Mouse (Mus musculus) forebrain, embryonic 13.5 days (tissue): Measurements from ENCODE around the gene Atf6b. TPM values are rescaled to one million over a fixed set of nuclear protein-coding genes. Genes with fewer than 3 reads are reported as not detected.

Source experiments
- ATAC-seq: fragments of 200-750 bp; cut with Nextera tagmentation; 2 replicates; pipeline ENCODE4 v1.8.0; 2017
- H3K27ac ChIP-seq: fragments of 300-500 bp; sonication (generic); 2 replicates; pipeline ENCODE4 v1.5.1; 2015; ENCODE audit warnings: inconsistent platforms, mild to moderate bottlenecking, moderate library complexity
- H3K27me3 ChIP-seq: fragments of 300-500 bp; sonication (generic); 2 replicates; pipeline ENCODE4 v1.6.1; 2015; ENCODE audit warnings: mild to moderate bottlenecking, inconsistent platforms
- H3K36me3 ChIP-seq: fragments of 300-500 bp; sonication (generic); 2 replicates; pipeline ENCODE4 v1.6.1; 2015; ENCODE audit warnings: mild to moderate bottlenecking, inconsistent platforms; ENCODE audit not compliant: poor library complexity, severe bottlenecking
- H3K4me1 ChIP-seq: fragments of 300-500 bp; sonication (generic); 2 replicates; pipeline ENCODE4 v1.6.1; 2015; ENCODE audit warnings: inconsistent platforms
- H3K4me2 ChIP-seq: fragments of 300-500 bp; sonication (generic); 2 replicates; pipeline ENCODE4 v1.6.1; 2015; ENCODE audit warnings: inconsistent platforms, mild to moderate bottlenecking, moderate library complexity
- H3K4me3 ChIP-seq: fragments of 300-500 bp; sonication (generic); 2 replicates; pipeline ENCODE4 v1.5.1; 2015; ENCODE audit warnings: mild to moderate bottlenecking, inconsistent platforms
- H3K9ac ChIP-seq: fragments of 300-500 bp; sonication (generic); 2 replicates; pipeline ENCODE4 v1.6.1; 2015; ENCODE audit warnings: mild to moderate bottlenecking, inconsistent platforms
- H3K9me3 ChIP-seq: fragments of 300-500 bp; sonication (generic); replicated peaks from 2 replicates; pipeline ENCODE4 v1.6.1; 2016; ENCODE audit warnings: inconsistent platforms
- WGBS: fragments of 180-500 bp; shearing (Covaris S2); methylation state at CpG from one replicate; pipeline ENCODE4 v1.1.7; 2015; 5-methylcytosine and 5-hydroxymethylcytosine counted together
- polyA plus RNA-seq: library from polyadenylated mRNA; unstranded; fragments of >200 nt; fragmentation: Nextera tagmentation; extraction: Ambion mirVana; gene quantifications from 2 replicates; pipeline ENCODE4 v1.2.1, GENCODE M21; 2015

The Atf6b gene
- polyA plus RNA-seq, 1 experiment from 2014 or later = 95.9 TPM

DNA sequence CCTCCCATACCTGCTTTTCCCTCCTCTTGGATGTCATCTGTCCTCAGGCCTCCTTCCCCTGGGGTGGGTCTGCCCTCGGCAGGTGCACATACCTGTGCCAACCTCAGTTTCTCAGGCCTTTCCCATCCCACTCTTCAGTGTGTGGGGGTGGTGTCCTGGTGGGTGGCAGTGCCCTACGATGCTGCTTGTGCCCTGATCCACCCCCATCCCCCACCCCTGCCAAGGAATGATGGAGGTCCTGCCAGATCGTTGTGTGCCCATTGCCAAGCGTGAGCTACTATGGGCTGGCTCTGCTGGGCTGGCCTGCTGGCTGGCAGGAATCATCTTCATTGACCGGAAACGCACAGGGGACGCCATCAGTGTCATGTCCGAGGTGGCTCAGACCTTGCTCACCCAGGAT is 35.9 kb upstream of the Atf6b start:
- 92% methylated on average over 8 of the region's 8 CpGs for WGBS
- H3K4me1 ChIP-seq = peaks cover 28% of the 10 kb centered on the region
- no peak overlapping the region for H3K9ac ChIP-seq
- H3K4me2 ChIP-seq = no peak overlapping the region
- no peak for ATAC-seq
- no peak overlapping the region for H3K27ac ChIP-seq
- H3K4me3 ChIP-seq = no peak overlapping the region
- no peaks in the 10 kb centered on the region for H3K9me3 ChIP-seq
- H3K27me3 ChIP-seq = no peaks in the 10 kb centered on the region
- H3K36me3 ChIP-seq = peaks cover 67% of the 10 kb centered on the region

DNA sequence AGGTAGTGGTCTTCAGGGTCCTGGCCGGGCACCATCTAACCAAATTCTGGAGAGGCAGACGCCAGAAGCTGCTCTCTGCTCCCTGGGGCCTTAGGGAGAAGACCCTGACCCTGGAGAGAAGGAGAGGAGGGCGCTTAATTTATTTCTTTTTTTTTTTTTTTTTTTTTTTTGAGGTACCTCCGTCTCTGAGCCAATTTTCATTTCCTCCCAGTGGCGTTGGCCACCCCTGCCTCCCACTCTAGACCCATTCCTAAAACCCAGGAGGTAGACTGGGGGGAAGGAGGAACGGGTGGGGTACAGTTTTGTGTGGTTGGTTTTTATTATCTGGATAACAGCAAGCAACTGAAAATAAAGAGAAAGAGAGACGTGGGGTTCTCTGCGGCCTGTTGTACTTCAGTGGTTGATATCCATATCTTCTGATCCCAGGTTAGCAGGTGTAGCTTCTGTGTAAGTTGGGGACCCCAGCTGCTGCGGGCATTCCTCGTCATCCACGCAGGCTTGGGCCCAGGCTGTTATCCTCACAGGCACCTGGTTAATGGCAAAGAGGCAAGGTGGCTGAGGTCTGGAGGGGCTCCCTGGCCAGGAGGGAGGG is 33.8 kb upstream of the Atf6b start:
- Histone ChIP-seq H3K36me3 (peaks cover 80% of the 10 kb centered on the region), H3K9me3 (no peaks in the 10 kb centered on the region), H3K27ac (no peak overlapping the region), H3K4me3 (no peak overlapping the region), H3K9ac (no peak overlapping the region), H3K27me3 (no peaks in the 10 kb centered on the region), H3K4me2 (no peak overlapping the region), H3K4me1 (peaks cover 8% of the 10 kb centered on the region)
- 88% methylated on average over 11 of the region's 11 CpGs for WGBS
- no peak for ATAC-seq

- Histone ChIP-seq H3K9me3 (no peaks in the 10 kb centered on the region), H3K4me2 (no peak overlapping the region), H3K27ac (no peak overlapping the region), H3K27me3 (no peaks in the 10 kb centered on the region), H3K9ac (no peak overlapping the region), H3K36me3 (peaks cover 80% of the 10 kb centered on the region), H3K4me3 (no peak overlapping the region), H3K4me1 (peaks cover 3% of the 10 kb centered on the region; the same call in 1 of the 2 replicates)
- WGBS = 90% methylated on average over 10 of the region's 10 CpGs
- ATAC-seq = no peak
Observed at GRCm38 (mm10) chr17:34613830-34614229, 33.1 kb upstream of the Atf6b start.

- H3K4me1 ChIP-seq = no peaks in the 10 kb centered on the region
- H3K4me3 ChIP-seq = no peak within 1 kb of the TSS
- H3K9me3 ChIP-seq = no peaks in the 10 kb centered on the region
- H3K4me2 ChIP-seq = no peak within 1 kb of the TSS
- H3K27me3 ChIP-seq = no peaks in the 10 kb centered on the region
- ATAC-seq = no peak
- WGBS = 70% methylated on average over 6 of the region's 6 CpGs
- H3K9ac ChIP-seq = no peak within 1 kb of the TSS
- peaks cover 71% of the 10 kb centered on the region for H3K36me3 ChIP-seq
- no peak within 1 kb of the TSS for H3K27ac ChIP-seq
Observed at GRCm38 (mm10) chr17:34615871-34616270, 31.1 kb upstream of the Atf6b start, which contains the start of gene Egfl8. Gene Egfl8 (minus strand): TSS chr17:34615971.

- Histone ChIP-seq H3K9ac (no peak overlapping the region), H3K4me2 (no peak overlapping the region), H3K27me3 (no peaks in the 10 kb centered on the region), H3K4me3 (no peak overlapping the region), H3K9me3 (no peaks in the 10 kb centered on the region), H3K4me1 (no peaks in the 10 kb centered on the region), H3K36me3 (peaks cover 71% of the 10 kb centered on the region), H3K27ac (no peak overlapping the region)
- ATAC-seq = peak; percentile 22; the same call in 1 of the 2 replicates
- 17% methylated on average over 6 of the region's 6 CpGs for WGBS
Observed at GRCm38 (mm10) chr17:34618999-34619398, 27.9 kb upstream of the Atf6b start.

GRCm38 (mm10) chr17:34621006-34621405 is 25.9 kb upstream of the Atf6b start:
- ATAC-seq = no peak
- no peak overlapping the region for H3K27ac ChIP-seq
- WGBS = 97% methylated on average over 8 of the region's 8 CpGs
- H3K27me3 ChIP-seq = no peaks in the 10 kb centered on the region
- peaks cover 1% of the 10 kb centered on the region for H3K4me1 ChIP-seq
- H3K9me3 ChIP-seq = no peaks in the 10 kb centered on the region
- no peak overlapping the region for H3K4me2 ChIP-seq
- no peak overlapping the region for H3K4me3 ChIP-seq
- H3K9ac ChIP-seq = no peak overlapping the region
- peaks cover 61% of the 10 kb centered on the region for H3K36me3 ChIP-seq

DNA sequence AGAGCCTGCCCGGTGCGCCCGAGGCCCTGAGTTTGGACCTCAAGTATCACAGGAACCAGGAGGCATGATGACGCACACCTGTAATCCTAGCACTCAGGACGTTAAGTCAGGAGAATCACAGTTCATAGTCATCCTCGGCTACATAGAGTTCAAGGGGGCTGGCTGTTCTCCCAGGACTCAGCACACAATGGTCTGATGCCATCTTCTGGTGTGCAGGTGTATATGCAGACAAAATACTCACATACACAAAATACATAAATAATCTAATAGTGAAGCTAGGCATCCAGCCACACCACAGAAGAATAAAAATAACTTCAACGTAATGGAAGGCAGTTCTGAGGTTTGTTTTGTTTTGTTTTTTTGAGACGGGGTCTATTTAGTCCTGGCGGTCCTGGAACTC is 23.8 kb upstream of the Atf6b start:
- H3K4me1 ChIP-seq = peaks cover 16% of the 10 kb centered on the region
- 86% methylated on average over 9 of the region's 9 CpGs for WGBS

DNA sequence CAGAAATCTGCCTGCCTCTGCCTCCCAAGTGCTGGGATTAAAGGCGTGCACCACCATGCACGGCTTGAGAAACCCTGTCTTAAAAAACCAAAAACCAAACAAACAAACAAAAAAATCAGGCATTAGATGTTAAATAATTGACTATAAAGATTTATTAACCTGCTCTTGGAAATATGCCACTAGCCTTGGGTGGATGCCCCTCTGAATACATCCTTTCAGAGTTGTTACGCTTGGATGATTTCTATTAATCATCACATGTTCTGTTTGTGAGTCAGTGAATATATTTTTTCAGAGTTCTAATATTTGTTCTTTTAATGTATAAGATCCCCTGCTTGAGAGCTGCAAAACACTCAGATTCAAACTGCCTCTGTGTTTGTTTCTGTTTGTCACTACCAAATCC is 22.0 kb upstream of the Atf6b start:
- Histone ChIP-seq H3K4me3 (no peak overlapping the region), H3K36me3 (peaks cover 44% of the 10 kb centered on the region), H3K4me1 (peaks cover 34% of the 10 kb centered on the region), H3K4me2 (no peak overlapping the region), H3K9me3 (no peaks in the 10 kb centered on the region), H3K9ac (no peak overlapping the region), H3K27ac (no peak overlapping the region), H3K27me3 (peaks cover 4% of the 10 kb centered on the region)
- 97% methylated on average over 3 of the region's 3 CpGs for WGBS
- ATAC-seq = no peak

More for the DNA sequence above, 23.8 kb upstream of the Atf6b start:
- no peak overlapping the region for H3K4me2 ChIP-seq
- peaks cover 44% of the 10 kb centered on the region for H3K36me3 ChIP-seq
- H3K4me3 ChIP-seq = no peak overlapping the region
- ATAC-seq = no peak
- H3K27me3 ChIP-seq = no peaks in the 10 kb centered on the region
- no peaks in the 10 kb centered on the region for H3K9me3 ChIP-seq
- no peak overlapping the region for H3K27ac ChIP-seq
- H3K9ac ChIP-seq = no peak overlapping the region

- Histone ChIP-seq H3K9ac (peak overlapping the region; percentile 80), H3K4me2 (peak overlapping the region; percentile 93), H3K27ac (peak overlapping the region; percentile 88), H3K4me1 (peaks cover 47% of the 10 kb centered on the region), H3K36me3 (peaks cover 38% of the 10 kb centered on the region), H3K4me3 (peak overlapping the region; percentile 81), H3K9me3 (no peaks in the 10 kb centered on the region), H3K27me3 (peaks cover 17% of the 10 kb centered on the region)
- 53% methylated on average over 16 of the region's 16 CpGs for WGBS
- no peak for ATAC-seq
Observed at GRCm38 (mm10) chr17:34626062-34626772, 20.7 kb upstream of the Atf6b start.

GRCm38 (mm10) chr17:34626773-34627092 is 20.2 kb upstream of the Atf6b start:
- Histone ChIP-seq H3K4me1 (peaks cover 52% of the 10 kb centered on the region), H3K27me3 (peaks cover 22% of the 10 kb centered on the region), H3K4me3 (peak overlapping the region; percentile 81), H3K4me2 (peak overlapping the region; percentile 93), H3K9ac (peak overlapping the region; percentile 80), H3K9me3 (no peaks in the 10 kb centered on the region), H3K27ac (peak overlapping the region; percentile 88), H3K36me3 (peaks cover 32% of the 10 kb centered on the region)
- WGBS = 2% methylated on average over 18 of the region's 18 CpGs
- ATAC-seq = peak; percentile 8; the same call in 1 of the 2 replicates

- peak; percentile 71 for ATAC-seq
Observed at GRCm38 (mm10) chr17:34627093-34627942, 19.6 kb upstream of the Atf6b start.

More at GRCm38 (mm10) chr17:34627093-34627942, 19.6 kb upstream of the Atf6b start:
- H3K9ac ChIP-seq = peak overlapping the region; percentile 80
- H3K9me3 ChIP-seq = no peaks in the 10 kb centered on the region
- H3K4me2 ChIP-seq = peak overlapping the region; percentile 93
- WGBS = 1% methylated on average over 36 of the region's 45 CpGs
- peaks cover 58% of the 10 kb centered on the region for H3K4me1 ChIP-seq
- peak overlapping the region; percentile 88 for H3K27ac ChIP-seq
- peak overlapping the region; percentile 81 for H3K4me3 ChIP-seq
- H3K36me3 ChIP-seq = peaks cover 27% of the 10 kb centered on the region
- H3K27me3 ChIP-seq = peaks cover 28% of the 10 kb centered on the region
